Mouse (Mus musculus) liver, embryonic 15.5 days (tissue): ENCODE measurements at regions not wholly inside any gene's neighbourhood (a gene's known extent, or its start where the extent isn't known, plus 50 kb on each side); places are given as distances from the start of the nearest gene placed in this dataset.
"Not testable (repeated sequence)": the region's sequence is repeated elsewhere in the genome, so short reads cannot be mapped to it uniquely, and the experiment has no call there.

Source experiments
- ATAC-seq: fragments of 200-750 bp; cut with Nextera tagmentation; 2 replicates; pipeline ENCODE4 v1.8.0; 2017; ENCODE audit warnings: moderate number of reproducible peaks, mild to moderate bottlenecking, moderate library complexity; ENCODE audit not compliant: insufficient read depth
- H3K27ac ChIP-seq: fragments of 300-500 bp; sonication (generic); replicated peaks from 2 replicates; pipeline ENCODE4 v1.5.1; 2015; ENCODE audit warnings: mild to moderate bottlenecking, inconsistent platforms
- H3K27me3 ChIP-seq: fragments of 300-500 bp; sonication (generic); 2 replicates; pipeline ENCODE4 v1.6.1; 2015; ENCODE audit warnings: mild to moderate bottlenecking, inconsistent platforms
- H3K36me3 ChIP-seq: fragments of 300-500 bp; sonication (generic); replicated peaks from 2 replicates; pipeline ENCODE4 v1.6.1; 2015; ENCODE audit warnings: moderate library complexity, mild to moderate bottlenecking, inconsistent platforms
- H3K4me1 ChIP-seq: fragments of 300-500 bp; sonication (generic); replicated peaks from 2 replicates; pipeline ENCODE4 v1.6.1; 2015; ENCODE audit warnings: inconsistent platforms
- H3K4me2 ChIP-seq: fragments of 300-500 bp; sonication (generic); 2 replicates; pipeline ENCODE4 v1.6.1; 2015; ENCODE audit warnings: moderate library complexity, mild to moderate bottlenecking, inconsistent platforms
- H3K4me3 ChIP-seq: fragments of 300-500 bp; sonication (generic); replicated peaks from 2 replicates; pipeline ENCODE4 v1.5.1; 2015; ENCODE audit warnings: mild to moderate bottlenecking, inconsistent platforms
- H3K9ac ChIP-seq: fragments of 300-500 bp; sonication (generic); 2 replicates; pipeline ENCODE4 v1.6.1; 2015; ENCODE audit warnings: moderate library complexity, mild to moderate bottlenecking, inconsistent platforms
- H3K9me3 ChIP-seq: fragments of 300-500 bp; sonication (generic); replicated peaks from 2 replicates; pipeline ENCODE4 v1.6.1; 2016; ENCODE audit warnings: inconsistent platforms
- WGBS: fragments of 180-500 bp; shearing (Covaris S2); methylation state at CpG from one replicate; pipeline ENCODE4 v1.1.7; 2015; ENCODE audit warnings: mixed read lengths; ENCODE audit not compliant: insufficient replicate concordance; 5-methylcytosine and 5-hydroxymethylcytosine counted together

DNA sequence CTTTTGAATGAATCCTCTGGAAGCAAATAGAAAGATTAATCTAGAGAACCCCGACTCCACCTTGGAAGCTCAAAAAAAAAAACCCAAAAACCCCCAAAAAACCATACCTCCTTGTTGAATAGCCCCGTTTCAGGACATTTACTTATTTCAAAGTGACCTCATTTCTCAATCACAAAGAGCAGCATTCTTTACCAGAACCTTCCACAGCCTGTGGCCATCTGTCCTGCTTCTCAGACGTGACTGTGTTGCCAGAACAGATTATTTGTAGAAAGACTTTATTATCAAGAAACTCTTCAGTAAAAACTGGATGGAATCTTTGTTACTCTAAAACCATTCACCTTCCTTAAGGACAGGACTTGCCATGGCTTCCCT, 93.1 kb upstream of the Gm5148 start:
- H3K4me2 ChIP-seq, result no peak overlapping the region
- no peaks in the 10 kb centered on the region for H3K27me3 ChIP-seq
- no peak overlapping the region for H3K9ac ChIP-seq
- ATAC-seq, result no peak
- H3K27ac ChIP-seq, result no peak overlapping the region
- no peak overlapping the region for H3K4me3 ChIP-seq
- no peaks in the 10 kb centered on the region for H3K36me3 ChIP-seq
- no peaks in the 10 kb centered on the region for H3K9me3 ChIP-seq
- 45% methylated on average over 3 of the region's 3 CpGs for WGBS
- H3K4me1 ChIP-seq, result no peaks in the 10 kb centered on the region

DNA sequence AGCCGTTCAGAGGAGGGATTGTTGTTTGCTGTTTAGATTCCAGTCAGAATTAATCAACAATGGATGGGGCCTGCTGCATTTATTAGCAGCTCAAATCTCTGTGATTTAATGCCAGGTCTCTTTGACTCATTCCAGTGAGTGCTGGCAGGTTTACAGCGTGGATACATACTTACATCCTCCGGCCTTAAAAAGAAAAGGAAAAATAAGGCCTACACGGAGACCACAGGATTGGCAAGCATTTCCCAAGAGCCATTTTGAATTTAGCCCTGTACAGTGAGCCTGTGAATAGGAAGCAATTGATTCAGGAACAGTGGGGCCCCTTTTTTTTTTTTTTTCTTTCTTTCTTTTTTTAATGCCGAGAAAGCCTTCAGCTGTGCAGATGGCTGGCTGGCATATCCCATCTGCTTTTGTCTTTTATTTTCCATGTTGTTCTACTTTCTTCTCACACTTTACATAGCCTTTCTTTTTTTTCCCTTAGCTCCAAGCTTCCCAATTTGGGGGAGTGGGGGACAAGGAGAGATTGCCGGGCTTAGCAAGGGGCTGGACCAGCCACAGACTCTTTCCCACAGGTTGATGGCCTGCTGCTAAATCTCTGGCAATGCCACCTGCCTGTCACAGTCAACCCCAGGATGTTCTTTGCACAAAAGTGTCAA, 92.6 kb upstream of the Gm5148 start:
- Histone ChIP-seq H3K36me3 (no peaks in the 10 kb centered on the region), H3K9ac (no peak overlapping the region), H3K4me1 (no peaks in the 10 kb centered on the region), H3K27ac (no peak overlapping the region), H3K4me2 (no peak overlapping the region), H3K27me3 (no peaks in the 10 kb centered on the region), H3K9me3 (no peaks in the 10 kb centered on the region), H3K4me3 (no peak overlapping the region)
- ATAC-seq, result no peak
- 69% methylated on average over 6 of the region's 6 CpGs for WGBS

DNA sequence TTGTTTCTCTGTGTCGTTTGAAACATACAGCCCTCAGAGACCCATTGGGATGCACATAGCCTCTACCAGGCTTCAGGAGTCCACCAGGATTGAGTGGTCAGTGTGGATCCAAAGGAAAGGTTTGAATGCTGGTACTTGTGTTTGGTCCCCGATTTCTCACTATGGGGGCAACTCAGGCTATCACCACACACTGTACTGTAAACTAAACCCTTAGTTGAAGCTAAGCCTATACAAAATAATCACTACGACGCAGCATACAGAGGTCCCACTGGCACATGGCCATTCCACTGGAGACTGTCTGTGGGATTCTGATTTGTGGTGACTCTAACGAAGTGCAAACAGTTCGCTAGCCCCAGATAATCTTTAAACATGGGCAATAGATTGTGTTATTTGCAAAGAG, 91.5 kb upstream of the Gm5148 start:
- H3K4me2 ChIP-seq, result no peak overlapping the region
- no peaks in the 10 kb centered on the region for H3K9me3 ChIP-seq
- no peaks in the 10 kb centered on the region for H3K4me1 ChIP-seq
- H3K27me3 ChIP-seq, result no peaks in the 10 kb centered on the region
- no peak overlapping the region for H3K4me3 ChIP-seq
- H3K36me3 ChIP-seq, result no peaks in the 10 kb centered on the region
- no peak overlapping the region for H3K27ac ChIP-seq
- WGBS, result 64% methylated on average over 6 of the region's 6 CpGs
- ATAC-seq, result no peak
- no peak overlapping the region for H3K9ac ChIP-seq

DNA sequence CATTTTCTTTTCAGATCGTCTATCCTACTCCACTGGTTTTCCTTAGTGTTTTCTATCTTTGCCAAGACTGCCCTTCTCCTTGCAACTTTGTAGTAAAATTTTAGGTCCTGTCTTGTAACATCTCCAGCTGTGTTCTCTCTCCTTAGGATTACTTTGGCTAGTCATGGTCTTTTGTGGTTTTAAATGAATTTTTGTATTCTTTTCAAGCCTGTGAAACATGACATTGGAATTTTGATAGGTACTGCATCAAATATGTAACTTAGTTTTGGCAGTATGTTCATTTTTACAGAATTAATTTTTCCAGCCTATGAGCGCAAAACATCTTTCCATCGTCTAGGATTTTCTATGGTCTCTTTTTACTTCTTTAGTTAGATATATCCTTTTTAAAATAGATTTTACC, 88.6 kb upstream of the Gm5148 start:
- H3K4me1 ChIP-seq, result no peaks in the 10 kb centered on the region
- 64% methylated on average over 3 of the region's 3 CpGs for WGBS
- no peak overlapping the region for H3K9ac ChIP-seq
- no peaks in the 10 kb centered on the region for H3K27me3 ChIP-seq
- H3K9me3 ChIP-seq, result no peaks in the 10 kb centered on the region
- no peak overlapping the region for H3K27ac ChIP-seq
- no peak overlapping the region for H3K4me3 ChIP-seq
- H3K4me2 ChIP-seq, result no peak overlapping the region
- no peak for ATAC-seq
- no peaks in the 10 kb centered on the region for H3K36me3 ChIP-seq

DNA sequence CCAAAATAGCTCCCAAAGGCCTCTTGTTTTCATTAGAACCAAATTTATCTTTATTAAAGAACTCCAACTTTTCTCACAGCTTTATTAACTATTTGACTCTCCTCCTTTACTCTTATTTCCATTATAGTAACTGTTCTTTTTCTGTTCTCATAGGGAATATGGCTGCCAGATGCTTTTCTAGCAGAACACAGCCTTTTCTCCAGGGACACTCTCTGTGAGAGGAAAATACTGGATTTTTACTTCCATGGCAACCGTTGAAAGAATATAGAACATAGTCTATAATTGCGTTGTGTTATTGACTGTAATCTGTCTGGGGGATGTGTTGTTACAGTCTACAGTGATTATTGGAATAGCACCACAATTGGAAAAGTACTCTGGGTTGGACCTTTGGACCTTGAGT, 87.1 kb upstream of the Gm5148 start:
- Histone ChIP-seq H3K36me3 (no peaks in the 10 kb centered on the region), H3K9me3 (no peaks in the 10 kb centered on the region), H3K9ac (no peak overlapping the region), H3K4me2 (no peak overlapping the region), H3K4me1 (no peaks in the 10 kb centered on the region), H3K4me3 (no peak overlapping the region), H3K27me3 (no peaks in the 10 kb centered on the region), H3K27ac (no peak overlapping the region)
- no peak for ATAC-seq
- WGBS, result 62% methylated on average over 2 of the region's 2 CpGs

DNA sequence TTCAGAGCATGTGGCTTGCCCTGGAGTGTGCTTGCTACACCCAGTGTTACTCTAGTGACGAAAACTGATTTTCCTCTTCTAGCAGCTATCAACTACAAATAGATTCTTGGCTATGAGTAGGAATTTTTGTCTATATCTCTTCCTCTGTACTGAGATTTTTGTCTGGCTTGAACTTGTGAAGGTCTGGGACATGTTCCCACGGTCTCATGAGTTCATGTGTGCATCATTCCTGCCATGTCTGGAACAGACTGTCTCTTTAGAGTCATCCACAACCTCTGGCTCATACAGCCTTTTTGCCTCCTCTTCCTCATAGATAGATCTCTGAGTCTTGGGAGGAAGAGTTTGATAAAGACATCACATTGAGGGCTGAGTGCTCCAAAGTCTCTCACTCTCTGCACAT, 86.5 kb upstream of the Gm5148 start:
- Histone ChIP-seq H3K36me3 (no peaks in the 10 kb centered on the region), H3K27ac (no peak overlapping the region), H3K4me2 (no peak overlapping the region), H3K4me3 (no peak overlapping the region), H3K9me3 (no peaks in the 10 kb centered on the region), H3K4me1 (no peaks in the 10 kb centered on the region), H3K27me3 (no peaks in the 10 kb centered on the region), H3K9ac (no peak overlapping the region)
- ATAC-seq, result no peak
- 59% methylated on average over 2 of the region's 2 CpGs for WGBS

DNA sequence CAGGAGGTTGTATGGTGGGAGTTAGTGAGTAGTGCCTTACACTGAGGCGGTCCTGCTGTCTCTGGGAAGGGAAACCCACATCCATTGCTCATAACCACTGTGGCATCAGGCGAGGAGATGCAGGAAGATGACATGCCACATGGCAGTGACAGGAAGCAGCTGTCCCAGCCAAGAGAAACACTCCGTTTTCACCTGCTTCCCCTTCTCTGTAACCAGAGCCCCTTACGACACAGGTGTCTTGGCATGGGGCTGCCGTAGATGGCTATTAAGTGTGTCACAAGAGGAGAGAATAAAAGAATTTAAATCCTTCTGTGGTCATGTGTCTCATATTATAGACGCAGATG, 81.5 kb upstream of the Gm5148 start:
- Histone ChIP-seq H3K27ac (no peak overlapping the region), H3K4me2 (no peak overlapping the region), H3K36me3 (no peaks in the 10 kb centered on the region), H3K9ac (no peak overlapping the region), H3K9me3 (no peaks in the 10 kb centered on the region), H3K4me3 (no peak overlapping the region), H3K4me1 (no peaks in the 10 kb centered on the region), H3K27me3 (no peaks in the 10 kb centered on the region)
- 18% methylated on average over 6 of the region's 6 CpGs for WGBS
- ATAC-seq, result no peak

DNA sequence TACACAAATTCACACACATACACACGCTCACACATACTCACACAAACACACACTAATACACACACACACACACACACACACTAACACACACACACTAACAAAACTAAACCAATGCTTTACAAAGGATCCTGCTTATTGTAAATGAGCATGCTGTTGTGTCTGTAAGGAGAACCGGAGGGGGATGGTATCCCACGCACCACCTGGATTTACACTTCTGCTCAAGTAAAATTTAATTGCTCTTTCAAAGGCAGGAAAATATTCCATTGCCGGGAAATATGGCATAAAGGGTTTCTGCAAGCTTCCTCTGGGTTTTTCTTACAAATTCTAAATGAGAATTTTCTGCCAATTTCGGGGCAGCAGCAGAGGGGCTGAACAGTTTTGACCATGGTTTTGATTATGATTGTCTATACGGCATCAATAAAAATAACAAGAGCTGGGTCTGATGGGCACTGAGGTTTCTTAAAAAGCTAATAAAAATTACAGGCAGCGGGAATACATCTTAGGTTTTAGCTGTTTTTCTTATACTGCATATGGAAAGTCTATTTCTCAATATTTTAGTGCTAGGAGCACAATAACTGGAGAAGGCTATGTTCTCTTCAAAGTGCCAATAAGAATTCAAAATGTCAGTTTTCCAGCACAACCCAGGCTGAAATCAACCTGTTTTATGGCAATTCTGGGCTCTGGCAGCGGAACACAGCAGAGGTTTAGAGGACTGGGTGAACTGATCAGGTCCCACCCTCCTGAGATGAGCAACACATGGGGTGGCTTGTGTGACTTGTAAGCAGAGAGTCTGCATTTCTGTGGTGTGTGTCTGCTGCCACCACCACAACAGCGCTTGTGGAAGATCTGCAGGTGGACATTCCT, 80.9 kb upstream of the Gm5148 start:
- ATAC-seq, result no peak
- H3K27ac ChIP-seq, result no peak overlapping the region
- WGBS, result 59% methylated on average over 9 of the region's 9 CpGs
- H3K4me2 ChIP-seq, result no peak overlapping the region
- no peak overlapping the region for H3K9ac ChIP-seq
- H3K36me3 ChIP-seq, result no peaks in the 10 kb centered on the region
- no peak overlapping the region for H3K4me3 ChIP-seq
- no peaks in the 10 kb centered on the region for H3K4me1 ChIP-seq
- H3K9me3 ChIP-seq, result no peaks in the 10 kb centered on the region
- H3K27me3 ChIP-seq, result no peaks in the 10 kb centered on the region

DNA sequence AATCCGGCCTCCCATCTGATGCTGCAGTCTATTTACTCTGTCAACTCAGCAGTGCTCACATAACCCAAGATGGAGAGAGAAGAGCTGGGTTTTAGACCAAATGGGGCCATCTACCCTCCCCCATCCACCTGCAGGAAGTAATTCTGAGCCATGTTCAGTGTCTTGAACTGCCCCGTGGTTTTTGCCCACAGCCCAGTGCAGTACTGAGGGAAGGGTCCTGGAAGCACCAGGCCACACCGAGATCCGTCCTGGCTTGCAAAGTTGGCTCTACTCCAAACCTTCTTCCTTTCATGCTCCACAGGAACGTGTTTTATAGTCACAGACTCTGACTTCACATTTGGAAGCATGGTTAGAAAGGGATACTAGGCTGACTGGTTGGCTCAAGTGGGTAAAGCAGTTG, 80.0 kb upstream of the Gm5148 start:
- no peak overlapping the region for H3K4me2 ChIP-seq
- 22% methylated on average over 5 of the region's 5 CpGs for WGBS
- no peaks in the 10 kb centered on the region for H3K9me3 ChIP-seq
- H3K27me3 ChIP-seq, result no peaks in the 10 kb centered on the region
- no peaks in the 10 kb centered on the region for H3K4me1 ChIP-seq
- H3K4me3 ChIP-seq, result no peak overlapping the region
- H3K27ac ChIP-seq, result no peak overlapping the region
- H3K36me3 ChIP-seq, result no peaks in the 10 kb centered on the region
- ATAC-seq, result no peak
- no peak overlapping the region for H3K9ac ChIP-seq

DNA sequence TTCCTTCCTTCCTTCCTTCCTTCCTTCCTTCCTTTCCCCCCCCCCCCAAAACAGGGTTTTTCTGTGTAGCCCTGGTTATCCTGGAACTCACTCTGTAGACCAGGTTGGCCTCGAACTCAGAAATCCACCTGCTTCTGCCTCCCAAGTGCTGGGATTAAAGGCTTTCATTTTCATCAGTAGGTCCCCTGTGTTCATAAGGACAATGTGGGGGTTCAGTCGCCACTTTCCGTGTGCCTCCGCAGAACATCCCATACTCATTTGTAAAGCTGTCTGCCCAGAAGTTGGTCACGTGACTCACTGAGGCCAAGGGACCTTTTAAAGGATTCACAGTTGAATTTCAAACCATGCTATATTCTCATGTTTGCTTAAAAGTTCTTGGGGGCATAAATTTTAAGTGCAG, 79.5 kb upstream of the Gm5148 start:
- 66% methylated on average over 5 of the region's 5 CpGs for WGBS
- not testable (repeated sequence) for H3K9ac ChIP-seq, ATAC-seq, H3K4me2 ChIP-seq, H3K9me3 ChIP-seq, H3K4me1 ChIP-seq, H3K27me3 ChIP-seq, H3K36me3 ChIP-seq, H3K27ac ChIP-seq, H3K4me3 ChIP-seq

DNA sequence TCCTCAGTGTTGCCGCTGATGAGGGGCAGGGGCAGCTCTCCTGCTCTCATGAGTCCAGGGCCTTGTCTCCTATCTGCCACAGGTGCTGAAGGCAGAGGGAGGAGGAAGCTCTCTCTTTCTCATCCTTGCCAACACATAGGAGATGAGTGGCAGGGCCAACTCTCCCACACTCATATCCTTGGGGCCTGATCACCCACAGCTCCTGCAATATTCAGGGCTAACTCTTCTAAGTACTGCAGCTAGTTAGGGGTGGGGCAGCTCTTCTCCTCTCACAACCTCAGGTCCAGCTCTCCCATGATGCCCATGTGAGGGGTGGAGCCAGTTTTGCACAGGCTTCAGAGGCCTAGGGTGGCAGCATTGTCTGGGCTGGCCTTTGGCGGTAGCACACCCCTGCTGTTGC, 77.3 kb upstream of the Gm5148 start:
- H3K4me2 ChIP-seq, result no peak overlapping the region
- WGBS, result 64% methylated on average over 2 of the region's 2 CpGs
- no peak overlapping the region for H3K9ac ChIP-seq
- no peaks in the 10 kb centered on the region for H3K4me1 ChIP-seq
- H3K36me3 ChIP-seq, result no peaks in the 10 kb centered on the region
- no peak overlapping the region for H3K4me3 ChIP-seq
- no peak overlapping the region for H3K27ac ChIP-seq
- no peak for ATAC-seq
- H3K9me3 ChIP-seq, result no peaks in the 10 kb centered on the region
- H3K27me3 ChIP-seq, result no peaks in the 10 kb centered on the region

DNA sequence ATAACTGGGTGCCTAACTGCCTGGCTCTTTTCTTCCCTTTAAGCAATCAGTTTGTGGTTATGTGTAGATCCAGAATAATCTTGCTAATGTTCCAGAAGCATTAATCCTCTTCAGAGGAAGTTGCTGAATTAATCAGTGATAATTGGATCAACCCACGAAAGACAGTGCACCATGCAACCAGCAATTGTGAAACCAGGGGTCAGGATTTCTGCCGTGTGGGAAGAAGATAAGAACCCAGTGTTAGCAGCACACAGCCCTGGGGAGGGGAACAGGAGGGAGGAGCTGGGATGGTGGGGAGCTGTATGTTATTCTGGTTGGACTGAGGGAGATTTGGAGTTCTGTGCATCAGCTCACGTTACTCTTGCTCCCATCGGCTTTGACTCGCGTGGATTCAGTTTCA, 75.5 kb upstream of the Gm5148 start:
- no peak overlapping the region for H3K9ac ChIP-seq
- no peaks in the 10 kb centered on the region for H3K36me3 ChIP-seq
- H3K9me3 ChIP-seq, result no peaks in the 10 kb centered on the region
- H3K4me1 ChIP-seq, result no peaks in the 10 kb centered on the region
- 55% methylated on average over 6 of the region's 6 CpGs for WGBS
- no peak overlapping the region for H3K4me2 ChIP-seq
- no peak overlapping the region for H3K27ac ChIP-seq
- no peak for ATAC-seq
- no peaks in the 10 kb centered on the region for H3K27me3 ChIP-seq
- no peak overlapping the region for H3K4me3 ChIP-seq
